Mouse (Mus musculus) cortical plate, adult 2 months (tissue): ENCODE results near the gene Il12b.

ENCODE experiments used
- CTCF ChIP-seq: fragments of 200-500 bp; IDR thresholded peaks from 2 replicates; pipeline ENCODE4 v1.5.1; 2011; ENCODE audit warnings: mild to moderate bottlenecking, control low read depth, low read length; ENCODE audit not compliant: insufficient read depth; ENCODE audit errors: extremely low read depth
- POLR2A ChIP-seq: fragments of 200-500 bp; IDR thresholded peaks from 2 replicates; pipeline ENCODE4 v1.6.1; 2011; ENCODE audit warnings: mild to moderate bottlenecking, low read length, control low read depth; ENCODE audit not compliant: insufficient read depth; ENCODE audit errors: extremely low read depth

DNA sequence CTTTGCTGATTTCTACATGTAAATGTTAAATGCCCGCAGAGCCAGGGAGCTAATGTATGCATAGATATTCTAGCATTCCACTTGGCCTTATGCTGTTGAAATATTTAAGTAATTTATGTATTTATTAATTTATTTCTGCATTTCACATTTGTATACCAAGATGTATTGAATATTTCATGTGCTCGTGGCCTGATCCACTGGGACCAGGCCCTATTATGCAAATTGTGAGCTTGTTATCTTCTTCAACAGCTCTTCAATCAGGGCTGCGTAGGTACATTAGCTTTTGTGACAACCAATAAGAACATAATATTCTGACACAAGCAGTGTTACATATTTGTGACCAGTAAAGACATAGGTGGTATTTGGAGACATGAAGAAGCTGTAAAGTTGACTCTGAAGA is 13.5 kb downstream of the Il12b start:
- TF ChIP-seq POLR2A (no peak), CTCF (no peak)
